Mouse (Mus musculus): ENCODE results near the gene 1700013H16Rik. TPM values are rescaled to one million over a fixed set of nuclear protein-coding genes. Genes with fewer than 3 reads are reported as not detected.

Gene 1700013H16Rik
- polyA plus RNA-seq, 1 experiment, result not detected

DNA sequence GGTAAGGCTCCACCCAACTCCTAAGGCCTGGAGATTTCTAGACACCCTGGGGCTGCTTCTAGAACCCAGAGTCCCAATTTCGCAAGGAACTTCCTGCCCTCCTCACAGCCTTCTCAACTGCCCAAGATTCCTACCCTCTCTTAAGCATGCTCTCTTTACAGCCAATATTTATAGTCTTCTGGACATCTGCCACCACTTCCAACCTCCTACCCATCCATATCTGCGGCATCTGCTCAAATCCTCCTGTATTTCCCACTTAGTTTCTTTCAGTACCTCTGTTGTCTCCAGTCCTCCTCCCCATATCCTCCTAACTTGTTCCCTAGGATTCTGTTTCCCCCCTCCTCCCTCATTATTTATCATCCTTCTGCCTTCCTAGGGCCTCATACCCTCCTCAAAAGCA is 58.4 kb downstream of the 1700013H16Rik start:
- no peaks in the 10 kb centered on the region for H3K4me1 ChIP-seq (ENCODE audit: control insufficient read depth, insufficient read depth, low read length)
- TF ChIP-seq CTCF (IDR thresholded peaks at IDR 0.05; ENCODE audit: low read depth, low read length) (no peak), POLR2A (IDR thresholded peaks at IDR 0.05; ENCODE audit: borderline replicate concordance, low read depth, low read length) (no peak)
- H3K27ac ChIP-seq (ENCODE audit: insufficient read depth, low read depth, low read length), result no peak overlapping the region
- H3K4me3 ChIP-seq (ENCODE audit: insufficient read depth, low read length), result no peak overlapping the region

DNA sequence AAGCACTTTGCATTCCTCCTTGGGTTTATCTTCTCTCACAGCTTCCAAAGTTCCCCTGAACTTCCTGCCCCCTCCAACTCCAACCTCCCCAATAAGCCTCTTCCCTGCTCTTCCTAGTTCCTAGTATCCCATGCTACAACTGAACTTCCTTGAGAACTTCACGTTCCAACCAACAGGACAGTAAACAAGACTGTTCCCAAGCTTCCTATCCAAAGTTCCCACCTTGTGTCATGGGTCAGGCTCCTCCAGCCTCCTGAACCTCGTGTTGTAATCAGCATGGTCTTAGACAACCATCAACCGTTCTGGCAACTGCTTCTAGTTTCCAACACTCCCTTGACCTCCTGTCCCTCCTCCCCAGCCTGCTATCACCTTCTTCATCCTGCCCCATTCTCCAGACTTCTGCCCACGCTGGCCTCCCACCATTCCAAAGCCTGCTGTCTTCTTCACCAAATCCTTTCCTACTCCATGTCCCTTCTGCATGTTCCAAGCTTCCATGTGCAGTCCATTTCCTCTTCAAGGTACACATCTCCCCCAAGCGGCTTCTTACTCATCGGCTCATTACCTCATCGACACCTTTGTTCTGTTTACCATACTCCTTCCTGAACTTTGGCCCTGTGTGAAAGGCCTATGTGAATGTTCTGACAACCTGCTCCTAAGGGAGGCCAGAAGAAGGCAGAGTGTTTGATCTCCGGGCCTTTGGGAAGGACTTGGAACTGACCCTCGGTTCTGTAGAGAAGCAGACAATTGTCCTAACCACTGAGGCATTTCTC is 63.4 kb downstream of the 1700013H16Rik start:
- H3K4me1 ChIP-seq (ENCODE audit: control insufficient read depth, insufficient read depth, low read length), result peaks cover 4% of the 10 kb centered on the region; the same call in 1 of the 2 replicates
- no peak overlapping the region for H3K27ac ChIP-seq (ENCODE audit: insufficient read depth, low read depth, low read length)
- TF ChIP-seq CTCF (IDR thresholded peaks at IDR 0.05; ENCODE audit: low read depth, low read length) (no peak), POLR2A (IDR thresholded peaks at IDR 0.05; ENCODE audit: borderline replicate concordance, low read depth, low read length) (no peak)
- H3K4me3 ChIP-seq (ENCODE audit: insufficient read depth, low read length), result no peak overlapping the region

DNA sequence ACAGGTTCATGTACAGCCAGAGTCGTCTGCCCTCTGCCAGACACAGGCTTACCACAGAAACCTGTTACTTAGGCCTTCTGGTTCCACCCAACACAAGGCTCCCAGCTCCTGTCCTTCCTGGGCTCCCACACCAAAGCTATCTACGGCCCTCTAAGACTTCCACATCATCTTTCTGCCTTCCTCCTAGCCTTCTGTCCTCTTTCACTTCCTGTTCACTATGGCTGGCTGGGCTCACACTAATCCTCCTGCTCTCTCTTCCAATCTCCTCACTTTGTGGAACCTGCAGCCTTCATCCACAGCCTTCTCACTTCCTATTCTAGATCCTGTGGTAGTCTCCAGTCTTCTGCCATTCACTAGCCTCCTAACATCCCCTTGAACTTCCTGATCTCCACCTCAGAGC is 64.5 kb downstream of the 1700013H16Rik start:
- no peak for TF ChIP-seq POLR2A (IDR thresholded peaks at IDR 0.05; ENCODE audit: borderline replicate concordance, low read depth, low read length)
- TF ChIP-seq CTCF (IDR thresholded peaks at IDR 0.05; ENCODE audit: low read depth, low read length), result no peak
- Histone ChIP-seq H3K27ac (ENCODE audit: insufficient read depth, low read depth, low read length) (no peak overlapping the region), H3K4me1 (ENCODE audit: control insufficient read depth, insufficient read depth, low read length) (peaks cover 4% of the 10 kb centered on the region; the same call in 1 of the 2 replicates), H3K4me3 (ENCODE audit: insufficient read depth, low read length) (no peak overlapping the region)

Other genes with a start within 250 kb of the 1700013H16Rik start
- gene Rtl8c, start 149.8 kb downstream of the 1700013H16Rik start, polyA plus RNA-seq (2012; ENCODE audit: insufficient read depth, insufficient read length, missing spikeins), result 5.2 and 7.2 TPM in 2 replicates
- gene Gm14597, start 148.9 kb downstream of the 1700013H16Rik start, polyA plus RNA-seq (2012; ENCODE audit: insufficient read depth, insufficient read length, missing spikeins), result not detected in 2 replicates
- gene Rtl8a, start 114.1 kb downstream of the 1700013H16Rik start, polyA plus RNA-seq (2012; ENCODE audit: insufficient read depth, insufficient read length, missing spikeins), result 39.7 and 42.0 TPM in 2 replicates
- 33.8 and 38.1 TPM in 2 replicates for gene Rtl8b, start 87.4 kb downstream of the 1700013H16Rik start, polyA plus RNA-seq (2012; ENCODE audit: insufficient read depth, insufficient read length, missing spikeins)
- gene 4930502E18Rik, start 33.0 kb downstream of the 1700013H16Rik start, polyA plus RNA-seq (2012; ENCODE audit: insufficient read depth, insufficient read length, missing spikeins), result 0.56 TPM in 1 of 2 replicates, not detected in the other
- not detected in 2 replicates for gene Zfp36l3, start 18.6 kb upstream of the 1700013H16Rik start, polyA plus RNA-seq (2012; ENCODE audit: insufficient read depth, insufficient read length, missing spikeins)
- 2.2 and 3.0 TPM in 2 replicates for gene Xlr, start 39.9 kb upstream of the 1700013H16Rik start, polyA plus RNA-seq (2012; ENCODE audit: insufficient read depth, insufficient read length, missing spikeins)